Mouse (Mus musculus): ENCODE measurements around the gene Taf5l. TPM values are rescaled to one million over a fixed set of nuclear protein-coding genes. Genes with fewer than 3 reads are reported as not detected.

Gene Taf5l
- polyA plus RNA-seq (2014; fragmentation: Nextera tagmentation; extraction: Ambion mirVana): 32.1 and 42.9 TPM in 2 replicates

DNA sequence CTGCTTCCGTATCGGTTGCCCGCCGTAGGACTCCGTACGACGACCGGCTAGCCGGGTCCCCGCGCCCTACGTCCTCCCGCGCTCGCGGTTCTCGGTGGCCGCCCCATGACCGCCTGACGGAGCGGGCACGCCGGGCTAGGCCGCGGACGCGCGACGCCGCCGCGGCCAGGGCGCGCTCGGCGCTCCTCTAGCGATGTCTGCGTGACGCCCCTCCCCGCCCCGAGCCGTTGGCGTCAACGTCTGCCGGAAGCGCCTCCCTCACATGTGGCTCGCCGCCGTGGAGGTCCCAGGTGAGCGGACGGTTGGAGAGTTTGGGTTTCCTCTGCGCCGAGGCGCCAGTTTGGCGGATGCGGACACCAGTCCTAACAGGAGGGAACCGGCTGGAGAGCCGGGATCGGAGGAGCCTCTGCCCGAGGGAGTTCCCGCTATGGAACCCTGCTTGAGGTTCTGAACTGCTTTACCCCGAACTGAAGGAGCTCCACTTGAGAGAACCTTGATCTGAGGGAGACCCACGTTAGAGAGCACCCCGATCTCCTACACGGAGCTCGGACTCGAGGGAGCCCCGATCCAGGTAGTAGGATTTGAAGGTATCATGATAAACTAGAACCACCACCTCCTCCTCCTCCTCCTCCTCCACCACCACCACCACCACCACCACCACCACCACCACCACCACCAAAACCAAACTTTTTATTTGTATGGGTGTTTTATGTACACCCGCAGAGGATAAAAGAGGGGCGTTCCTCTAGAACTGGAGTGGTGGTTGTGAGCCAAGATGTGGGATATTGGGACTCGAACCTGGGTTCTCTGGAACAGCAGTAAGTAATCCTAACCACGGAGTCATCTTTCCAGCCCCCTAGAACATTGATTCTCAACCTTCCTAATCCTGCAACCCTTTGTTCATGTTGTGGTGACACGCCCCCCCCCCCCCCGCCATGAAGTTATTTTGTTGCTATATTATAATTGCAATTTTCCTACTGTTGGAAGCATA is at the start of gene Taf5l, which contains the start of gene Urb2:
Gene Taf5l (minus strand): TSS at position 161 of the 991 bp plus-strand sequence.
Gene Urb2 (plus strand): TSS at position 272 of the 991 bp plus-strand sequence.
- Histone ChIP-seq H3K27me3 (ENCODE audit: control insufficient read depth, insufficient read depth, low read length) (no peaks in the 10 kb centered on the region), H3K36me3 (ENCODE audit: control insufficient read depth, insufficient read depth, low read length) (no peaks in the 10 kb centered on the region), H3K4me1 (replicated peaks; ENCODE audit: control insufficient read depth, insufficient read depth, low read length) (peaks cover 3% of the 10 kb centered on the region; the same call in 1 of the 2 replicates), H3K9me3 (ENCODE audit: control insufficient read depth, low read length) (no peaks in the 10 kb centered on the region), H3K4me3 (ENCODE audit: low read depth, low read length) (peak within 1 kb of the TSS; percentile 86), H3K4me2 (replicated peaks; ENCODE audit: low read depth, low read length) (peak within 1 kb of the TSS; percentile 71), H3K9ac (ENCODE audit: low read depth, low read length) (peak within 1 kb of the TSS; percentile 78), H3K27ac (ENCODE audit: low read depth, low read length) (peak within 1 kb of the TSS; percentile 83)
- DNase-seq (ENCODE audit: low spot score) (peak; percentile 94), ATAC-seq (ENCODE audit: low FRiP score) (peak; percentile 91)
- under 1% methylated on average over 60 of the region's 74 CpGs for WGBS

DNA sequence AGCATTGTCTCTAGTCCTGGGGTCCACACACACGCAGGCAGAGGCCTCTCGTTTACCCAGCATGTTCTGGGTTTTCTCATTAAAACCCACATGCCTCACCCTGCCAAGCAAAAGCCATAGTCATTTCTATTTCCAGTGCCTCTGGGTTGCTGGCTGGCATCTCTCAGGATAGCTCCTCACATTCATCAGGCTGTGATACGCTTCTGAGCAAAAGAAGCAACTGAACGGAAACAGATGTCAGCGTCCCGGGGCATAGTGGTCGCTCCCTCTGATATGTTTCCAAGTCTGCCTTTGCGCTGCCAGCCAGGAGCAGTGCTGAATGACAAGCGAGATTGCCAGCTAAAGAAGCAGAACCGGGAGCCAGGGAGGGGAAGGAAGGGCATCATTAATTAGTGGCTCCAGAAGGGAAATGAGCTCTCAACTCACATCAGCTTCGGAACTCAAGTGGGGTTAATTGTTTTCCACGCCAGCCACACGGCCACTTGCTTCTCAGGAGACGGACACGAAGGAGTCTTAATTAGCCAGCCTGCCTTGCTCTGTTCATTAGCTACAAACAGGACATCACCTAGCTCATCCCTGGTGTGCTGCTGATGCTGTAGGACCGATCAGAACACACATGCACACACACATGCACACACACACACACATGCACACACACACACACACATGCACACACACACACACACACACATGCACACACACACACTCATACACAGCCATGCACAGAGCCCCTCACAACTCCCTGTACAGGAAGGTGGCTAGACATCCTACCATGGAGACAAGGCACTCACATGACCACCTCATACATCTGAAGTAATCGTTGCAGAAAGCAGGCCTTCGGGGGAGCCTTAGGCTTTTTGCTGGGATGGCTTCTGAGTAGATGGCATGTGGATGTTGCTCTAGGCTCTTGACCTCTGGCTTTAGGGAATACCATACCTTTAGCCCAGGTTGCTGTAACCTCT is 49.4 kb upstream of the Taf5l start:
- Histone ChIP-seq H3K9me3 (ENCODE audit: control insufficient read depth, low read length) (no peaks in the 10 kb centered on the region), H3K9ac (ENCODE audit: low read depth, low read length) (0 out of 2 replicates have a peak overlapping the region, but pooled peaks have one; percentile 23), H3K4me2 (replicated peaks; ENCODE audit: low read depth, low read length) (no peak overlapping the region), H3K36me3 (ENCODE audit: control insufficient read depth, insufficient read depth, low read length) (no peaks in the 10 kb centered on the region), H3K27me3 (ENCODE audit: control insufficient read depth, insufficient read depth, low read length) (no peaks in the 10 kb centered on the region), H3K4me1 (replicated peaks; ENCODE audit: control insufficient read depth, insufficient read depth, low read length) (no peaks in the 10 kb centered on the region; the same call in 1 of the 2 replicates), H3K27ac (ENCODE audit: low read depth, low read length) (peak overlapping the region; percentile 17; the same call in 1 of the 2 replicates), H3K4me3 (ENCODE audit: low read depth, low read length) (no peak overlapping the region)
- ATAC-seq (ENCODE audit: low FRiP score): no peak
- DNase-seq (ENCODE audit: low spot score): peak; percentile 24
- 49% methylated on average over 18 of the region's 18 CpGs for WGBS

DNA sequence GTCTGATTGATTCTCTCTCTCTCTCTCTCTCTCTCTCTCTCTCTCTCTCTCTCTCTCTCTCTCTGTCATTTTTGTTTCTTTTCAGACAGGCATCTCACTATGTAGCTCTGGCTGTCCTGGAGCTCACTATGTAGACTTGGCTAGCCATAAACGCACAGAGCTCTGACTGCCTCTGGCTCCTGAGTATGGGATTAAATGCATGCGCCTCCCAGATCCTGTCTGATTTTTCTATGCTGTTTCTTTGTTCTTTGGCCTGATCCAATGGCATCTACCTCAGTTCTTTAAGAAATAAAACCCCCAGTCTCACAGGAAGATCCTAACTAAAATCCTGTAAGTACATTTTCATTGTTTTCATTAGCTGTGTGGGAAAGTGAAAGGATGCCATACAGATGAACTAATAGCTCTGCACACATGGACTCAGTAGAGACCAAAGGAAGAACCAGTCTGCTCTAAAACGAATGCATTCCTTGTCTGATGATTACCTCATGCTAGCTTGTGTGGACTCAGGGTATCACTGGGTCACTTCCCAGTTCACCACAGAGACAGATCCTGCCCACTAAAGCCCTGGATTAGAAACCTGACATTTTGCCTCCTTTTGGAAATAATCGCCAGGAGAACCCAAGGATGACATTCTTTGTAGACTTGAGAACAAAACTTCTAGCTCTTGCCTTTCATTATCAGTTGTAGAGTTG is 46.0 kb upstream of the Taf5l start:
- H3K9me3 ChIP-seq (ENCODE audit: control insufficient read depth, low read length): no peaks in the 10 kb centered on the region
- no peak overlapping the region for H3K9ac ChIP-seq (ENCODE audit: low read depth, low read length)
- H3K4me2 ChIP-seq (replicated peaks; ENCODE audit: low read depth, low read length): no peak overlapping the region
- no peaks in the 10 kb centered on the region for H3K36me3 ChIP-seq (ENCODE audit: control insufficient read depth, insufficient read depth, low read length)
- 80% methylated on average over 4 of the region's 4 CpGs for WGBS
- DNase-seq (ENCODE audit: low spot score): no peak
- no peaks in the 10 kb centered on the region for H3K27me3 ChIP-seq (ENCODE audit: control insufficient read depth, insufficient read depth, low read length)
- no peak for ATAC-seq (ENCODE audit: low FRiP score)
- H3K4me3 ChIP-seq (ENCODE audit: low read depth, low read length): no peak overlapping the region
- no peak overlapping the region for H3K27ac ChIP-seq (ENCODE audit: low read depth, low read length)
- H3K4me1 ChIP-seq (replicated peaks; ENCODE audit: control insufficient read depth, insufficient read depth, low read length): no peaks in the 10 kb centered on the region; the same call in 1 of the 2 replicates

DNA sequence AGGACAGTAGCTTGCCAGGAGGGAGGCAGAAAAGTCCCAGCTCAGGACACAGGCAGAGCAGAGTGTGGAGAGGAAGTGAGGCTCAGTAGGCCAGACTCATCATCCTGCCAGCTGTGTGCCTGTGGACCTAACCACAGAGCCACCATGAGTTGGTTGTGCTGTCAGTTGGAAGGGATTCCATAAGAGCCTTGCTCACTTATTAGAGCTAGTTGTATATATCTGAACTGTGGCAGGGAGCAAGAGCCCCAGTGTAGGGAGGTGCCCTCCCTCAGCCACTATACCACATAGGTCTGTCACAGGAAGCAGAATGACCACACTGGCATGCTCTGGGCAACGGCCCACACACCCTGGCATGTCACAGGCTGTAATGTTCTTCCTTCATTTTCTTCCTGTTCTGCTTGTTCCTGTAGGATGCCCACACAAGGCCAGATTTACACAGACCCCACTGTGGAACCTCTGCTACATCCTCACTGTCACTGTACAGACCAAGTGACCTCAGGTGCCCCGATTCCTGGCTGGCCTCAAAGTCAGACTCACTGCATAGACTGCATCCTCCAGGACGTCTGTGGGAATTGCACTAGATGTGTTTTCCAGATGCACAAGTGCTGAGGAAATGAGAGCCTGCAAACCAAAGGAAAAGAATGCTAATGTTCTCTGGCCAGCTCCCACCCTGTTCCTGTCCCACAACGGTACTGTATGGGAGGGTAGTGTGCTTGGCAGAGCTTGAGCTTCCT is 45.3 kb upstream of the Taf5l start:
- 72% methylated on average over 4 of the region's 4 CpGs for WGBS
- DNase-seq (ENCODE audit: low spot score) (no peak), ATAC-seq (ENCODE audit: low FRiP score) (no peak)
- no peaks in the 10 kb centered on the region for H3K9me3 ChIP-seq (ENCODE audit: control insufficient read depth, low read length)
- no peak overlapping the region for H3K4me3 ChIP-seq (ENCODE audit: low read depth, low read length)
- no peaks in the 10 kb centered on the region for H3K27me3 ChIP-seq (ENCODE audit: control insufficient read depth, insufficient read depth, low read length)
- no peak overlapping the region for H3K27ac ChIP-seq (ENCODE audit: low read depth, low read length)
- no peaks in the 10 kb centered on the region for H3K36me3 ChIP-seq (ENCODE audit: control insufficient read depth, insufficient read depth, low read length)
- H3K4me1 ChIP-seq (replicated peaks; ENCODE audit: control insufficient read depth, insufficient read depth, low read length): no peaks in the 10 kb centered on the region; the same call in 1 of the 2 replicates
- no peak overlapping the region for H3K4me2 ChIP-seq (replicated peaks; ENCODE audit: low read depth, low read length)
- no peak overlapping the region for H3K9ac ChIP-seq (ENCODE audit: low read depth, low read length)

DNA sequence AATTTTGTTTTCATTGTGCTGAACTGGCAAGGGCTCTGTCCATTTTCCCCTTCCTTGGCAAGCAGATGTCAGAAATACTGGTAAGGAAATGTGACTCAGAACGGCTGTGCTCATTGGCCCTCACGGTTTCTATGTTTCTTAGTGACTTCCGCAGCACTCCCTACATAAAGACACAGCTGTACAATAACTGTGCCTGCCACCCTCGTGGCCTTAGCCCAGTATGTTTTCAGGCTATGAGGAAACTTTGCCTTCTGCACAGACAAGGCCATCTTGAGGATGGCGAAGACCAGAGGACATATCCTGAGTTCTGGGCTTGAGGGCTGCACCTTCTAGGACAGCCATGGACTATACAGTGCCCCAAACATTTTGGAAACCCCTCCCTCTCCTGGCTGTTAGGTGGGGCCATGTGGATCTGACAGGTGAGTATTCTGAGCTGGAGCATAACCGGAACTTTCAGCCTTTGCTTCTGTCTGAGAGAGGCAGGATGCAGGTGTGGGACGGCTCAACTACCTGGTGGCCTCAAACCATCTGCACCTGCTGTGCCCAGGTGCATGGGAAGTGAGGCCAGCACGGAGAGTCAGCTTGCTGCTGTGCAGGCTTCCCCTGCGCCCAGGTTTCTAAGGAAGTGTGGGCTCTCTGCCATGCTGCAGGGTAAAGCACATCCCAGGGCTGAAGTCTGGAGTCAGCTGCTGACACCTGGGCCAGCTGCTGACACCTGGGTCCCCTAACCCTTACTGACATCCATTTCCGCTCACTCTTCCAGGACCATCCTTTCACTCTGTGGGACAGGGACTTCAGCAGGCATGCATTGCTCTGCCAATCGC is 35.8 kb upstream of the Taf5l start:
- Histone ChIP-seq H3K4me3 (ENCODE audit: low read depth, low read length) (no peak overlapping the region), H3K9ac (ENCODE audit: low read depth, low read length) (no peak overlapping the region), H3K36me3 (ENCODE audit: control insufficient read depth, insufficient read depth, low read length) (no peaks in the 10 kb centered on the region), H3K27me3 (ENCODE audit: control insufficient read depth, insufficient read depth, low read length) (no peaks in the 10 kb centered on the region), H3K4me2 (replicated peaks; ENCODE audit: low read depth, low read length) (no peak overlapping the region), H3K9me3 (ENCODE audit: control insufficient read depth, low read length) (no peaks in the 10 kb centered on the region), H3K4me1 (replicated peaks; ENCODE audit: control insufficient read depth, insufficient read depth, low read length) (no peaks in the 10 kb centered on the region), H3K27ac (ENCODE audit: low read depth, low read length) (no peak overlapping the region)
- ATAC-seq (ENCODE audit: low FRiP score) (no peak), DNase-seq (ENCODE audit: low spot score) (no peak)
- 86% methylated on average over 11 of the region's 11 CpGs for WGBS

DNA sequence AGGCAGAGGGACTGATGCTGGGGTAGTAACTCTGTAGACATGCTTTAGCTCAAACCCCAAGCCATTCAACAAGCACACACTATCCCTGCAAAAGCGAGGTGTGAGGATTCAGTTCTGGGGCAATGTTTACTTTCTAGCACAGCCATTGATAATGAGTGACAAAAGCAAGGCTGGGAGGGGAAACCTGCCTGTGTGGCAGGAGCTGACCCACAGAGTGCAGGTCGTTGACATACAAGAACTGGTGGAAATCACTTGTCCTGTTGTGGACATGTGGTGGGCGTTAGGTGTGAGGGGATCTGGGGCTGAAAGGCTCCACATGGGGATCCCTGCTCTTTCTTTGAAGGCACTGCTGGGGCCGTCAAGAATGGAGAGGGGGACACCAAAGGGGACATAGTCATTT is 31.4 kb upstream of the Taf5l start:
- no peak for DNase-seq (ENCODE audit: low spot score)
- no peaks in the 10 kb centered on the region for H3K27me3 ChIP-seq (ENCODE audit: control insufficient read depth, insufficient read depth, low read length)
- H3K4me3 ChIP-seq (ENCODE audit: low read depth, low read length): no peak overlapping the region
- no peak for ATAC-seq (ENCODE audit: low FRiP score)
- H3K9ac ChIP-seq (ENCODE audit: low read depth, low read length): no peak overlapping the region
- no peaks in the 10 kb centered on the region for H3K36me3 ChIP-seq (ENCODE audit: control insufficient read depth, insufficient read depth, low read length)
- H3K9me3 ChIP-seq (ENCODE audit: control insufficient read depth, low read length): no peaks in the 10 kb centered on the region
- H3K4me1 ChIP-seq (replicated peaks; ENCODE audit: control insufficient read depth, insufficient read depth, low read length): no peaks in the 10 kb centered on the region
- H3K27ac ChIP-seq (ENCODE audit: low read depth, low read length): no peak overlapping the region
- no peak overlapping the region for H3K4me2 ChIP-seq (replicated peaks; ENCODE audit: low read depth, low read length)
- WGBS: 64% methylated on average over 4 of the region's 4 CpGs

DNA sequence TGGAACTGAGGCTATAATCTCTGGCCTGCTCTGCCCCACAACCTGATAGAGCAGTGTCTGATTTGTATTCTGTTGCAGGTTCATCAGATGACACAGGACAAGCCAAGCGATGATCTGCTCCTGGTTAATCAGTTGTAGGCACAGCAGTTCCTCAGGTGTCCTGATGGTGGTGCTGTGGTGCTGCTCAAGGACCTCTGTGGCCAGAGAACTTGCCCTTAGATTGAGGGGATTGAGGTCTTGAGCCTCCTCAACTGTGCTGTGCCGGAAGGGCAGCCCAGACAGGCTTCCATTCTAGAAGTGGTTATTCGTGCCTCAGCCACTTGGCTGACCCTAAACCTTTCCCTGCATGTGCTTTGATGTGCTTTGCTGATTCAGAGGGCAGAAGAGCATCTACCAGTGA is 30.9 kb upstream of the Taf5l start:
- DNase-seq (ENCODE audit: low spot score) (peak; percentile 83), ATAC-seq (ENCODE audit: low FRiP score) (no peak)
- no peak overlapping the region for H3K9ac ChIP-seq (ENCODE audit: low read depth, low read length)
- H3K36me3 ChIP-seq (ENCODE audit: control insufficient read depth, insufficient read depth, low read length): no peaks in the 10 kb centered on the region
- no peak overlapping the region for H3K4me3 ChIP-seq (ENCODE audit: low read depth, low read length)
- WGBS: 15% methylated on average over 3 of the region's 3 CpGs
- no peaks in the 10 kb centered on the region for H3K27me3 ChIP-seq (ENCODE audit: control insufficient read depth, insufficient read depth, low read length)
- H3K9me3 ChIP-seq (ENCODE audit: control insufficient read depth, low read length): no peaks in the 10 kb centered on the region
- no peak overlapping the region for H3K27ac ChIP-seq (ENCODE audit: low read depth, low read length)
- no peaks in the 10 kb centered on the region for H3K4me1 ChIP-seq (replicated peaks; ENCODE audit: control insufficient read depth, insufficient read depth, low read length)
- no peak overlapping the region for H3K4me2 ChIP-seq (replicated peaks; ENCODE audit: low read depth, low read length)
